Mouse (Mus musculus) layer of hippocampus, postnatal 14 days (tissue): ENCODE results near the gene Nudt7. TPM values are rescaled to one million over a fixed set of nuclear protein-coding genes. Genes with fewer than 3 reads are reported as not detected.

ENCODE experiments used
- DNase-seq, 2 experiments: peaks; one replicate each; pipeline ENCODE4 v3.0.0; 2021 to 2022; ENCODE audit warnings: low spot score in 2 of 2, mixed read lengths in 1 of 2
- total RNA-seq, 2 experiments: library from RNA; stranded (reverse); gene quantifications; 2 replicates each; pipeline ENCODE4 v1.2.3; 2021

Nudt7 gene
- total RNA-seq, 2 experiments from 2014 or later = 4.8 to 5.8 TPM

GRCm38 (mm10) chr8:114142199-114142598 lies 8.8 kb downstream of the Nudt7 start:
- DNase-seq = no peak

- DNase-seq = no peak
Measured at GRCm38 (mm10) chr8:114143645-114144290, 10.4 kb downstream of the Nudt7 start.

GRCm38 (mm10) chr8:114153311-114154045 lies 20.1 kb downstream of the Nudt7 start:
- no peak for DNase-seq

- no peak for DNase-seq
Measured at GRCm38 (mm10) chr8:114158586-114158985, 25.2 kb downstream of the Nudt7 start.

GRCm38 (mm10) chr8:114159666-114160065 lies 26.3 kb downstream of the Nudt7 start:
- no peak for DNase-seq

- DNase-seq = no peak
Measured at GRCm38 (mm10) chr8:114163871-114164270, 30.5 kb downstream of the Nudt7 start.

- no peak for DNase-seq
Measured at GRCm38 (mm10) chr8:114164444-114165096, 31.2 kb downstream of the Nudt7 start.

GRCm38 (mm10) chr8:114165741-114166140 lies 32.4 kb downstream of the Nudt7 start:
- DNase-seq = no peak

- no peak for DNase-seq
Measured at GRCm38 (mm10) chr8:114176721-114177120, 43.4 kb downstream of the Nudt7 start.

GRCm38 (mm10) chr8:114193334-114193733 lies 60.0 kb downstream of the Nudt7 start:
- no peak for DNase-seq

- DNase-seq = no peak
Measured at GRCm38 (mm10) chr8:114198990-114199389, 65.6 kb downstream of the Nudt7 start.

Other genes starting within 250 kb of the Nudt7 start
- gene Vat1l, start 72.1 kb downstream of the Nudt7 start, total RNA-seq = 10 to 100 TPM; 26.3 to 40.0 TPM